33 mouse cellular contexts compared by ENCODE assay signal in the genomic region with DNA sequence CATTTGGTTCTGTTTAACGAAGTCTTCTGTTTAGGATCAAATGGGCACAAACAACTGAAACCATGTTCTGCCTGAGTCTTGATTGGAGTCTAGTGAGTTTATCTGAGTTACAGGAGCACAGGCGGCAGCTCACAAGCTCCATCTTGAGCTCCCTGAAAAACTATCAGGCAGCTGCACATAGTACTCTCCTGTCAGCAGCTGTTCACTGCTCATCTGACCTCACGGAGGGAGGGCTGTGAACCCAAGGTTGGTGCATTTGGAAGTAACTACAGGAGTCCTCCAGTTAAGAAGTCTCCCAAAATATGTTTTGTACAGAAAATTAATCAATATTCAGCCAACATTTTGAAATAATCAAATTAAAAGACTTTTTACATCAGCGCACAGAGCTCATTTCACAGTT. TPM values are rescaled to one million over a fixed set of nuclear protein-coding genes. Genes with fewer than 3 reads are reported as not detected.
"Had no signal": no experiment of that assay in that cellular context is flagged by ENCODE, and none has a peak within 500 bp of the region (broad histone marks: within the 10 kb centered on the region; RNA-seq: fewer than 3 reads in every experiment).

No protein-coding gene starts in this region.

- H3K27me3 ChIP-seq: heart, embryonic 12.5 days; hindbrain, embryonic 12.5 days; intestine, embryonic 15.5 days; limb, embryonic 13.5 days; liver, embryonic 13.5 days; liver, embryonic 15.5 days had no signal

- H3K9me3 ChIP-seq: heart, embryonic 10.5 days; heart, embryonic 12.5 days; hindbrain, embryonic 10.5 days; hindbrain, embryonic 12.5 days; intestine, embryonic 15.5 days; limb, embryonic 13.5 days; liver, embryonic 13.5 days; liver, embryonic 15.5 days had no signal

- DNase-seq: forebrain, postnatal 0 days; gastrocnemius, postnatal 10 days; gastrocnemius, postnatal 25 days; heart, adult 11 months; heart, postnatal 10 days; heart, postnatal 4 days; kidney, adult 18-20 months; kidney, adult 8-10 months; kidney, postnatal 10 days; kidney, postnatal 25 days; kidney, postnatal 4 days; liver; liver, embryonic 13.5 days had no signal

- H3K4me1 ChIP-seq: heart, embryonic 10.5 days; heart, embryonic 12.5 days; hindbrain, embryonic 10.5 days; hindbrain, embryonic 12.5 days; intestine, embryonic 15.5 days; liver, embryonic 15.5 days had no signal

- H3K27ac ChIP-seq: heart, embryonic 10.5 days; hindbrain, embryonic 10.5 days; hindbrain, embryonic 12.5 days; hindbrain, embryonic 14.5 days; intestine, embryonic 15.5 days; liver, embryonic 13.5 days; liver, embryonic 15.5 days had no signal

- H3K4me3 ChIP-seq: heart, embryonic 10.5 days; heart, embryonic 12.5 days; hindbrain, embryonic 10.5 days; hindbrain, embryonic 12.5 days; intestine, embryonic 15.5 days; left cerebral cortex, adult 2 months; limb, embryonic 13.5 days; liver, embryonic 13.5 days; liver, embryonic 15.5 days had no signal

- ATAC-seq: forebrain, postnatal 0 days; hindbrain, embryonic 16.5 days; inflammation-experienced regulatory T-cells, adult 6 months; intestine, embryonic 15.5 days; intestine, postnatal 0 days had no signal

- H3K4me2 ChIP-seq: heart, embryonic 12.5 days; hindbrain, embryonic 12.5 days; hindbrain, embryonic 14.5 days; intestine, embryonic 15.5 days; limb, embryonic 13.5 days; liver, embryonic 11.5 days; liver, embryonic 13.5 days; liver, embryonic 15.5 days had no signal

- H3K9ac ChIP-seq: forebrain, postnatal 0 days; heart, embryonic 12.5 days; hindbrain, embryonic 12.5 days; hindbrain, embryonic 14.5 days; intestine, embryonic 15.5 days; limb, embryonic 13.5 days; liver, embryonic 13.5 days; liver, embryonic 15.5 days had no signal

RNA-seq across cellular contexts. Expression of a gene that starts 48.8 kb away (rescaled TPM):
- total RNA-seq: forebrain, postnatal 0 days; gastrocnemius, postnatal 10 days; gastrocnemius, postnatal 25 days; heart, adult 8-10 months; heart, postnatal 10 days; heart, postnatal 25 days; heart, postnatal 4 days; layer of hippocampus, postnatal 10 days; left cerebral cortex, adult 2 months; left cerebral cortex, postnatal 14 days; left cerebral cortex, postnatal 36 days had no signal
- polyA plus RNA-seq: forebrain, postnatal 0 days; gonadal fat pad, adult 2 months; hindbrain, embryonic 16.5 days; intestine, postnatal 0 days; kidney, embryonic 14.5 days had no signal
